Mouse (Mus musculus) adrenal gland, postnatal 25 days (tissue): ENCODE data around the gene Ldhc. TPM values are rescaled to one million over a fixed set of nuclear protein-coding genes. Genes with fewer than 3 reads are reported as not detected.
"Not testable (repeated sequence)": the region's sequence is repeated elsewhere in the genome, so short reads cannot be mapped to it uniquely, and the experiment has no call there.

Experiments
- DNase-seq: peaks from one replicate; pipeline ENCODE4 v3.0.0; 2021; ENCODE audit warnings: mixed read lengths
- total RNA-seq: library from RNA; stranded (reverse); gene quantifications from 2 replicates; pipeline ENCODE4 v1.2.3, GENCODE M21; 2021

Gene Ldhc
- total RNA-seq, 1 experiment from 2014 or later: not detected

- DNase-seq: no peak
Measured at GRCm38 (mm10) chr7:46842278-46842677, 18.7 kb upstream of the Ldhc start.

GRCm38 (mm10) chr7:46843576-46843975, 17.4 kb upstream of the Ldhc start:
- no peak for DNase-seq

- DNase-seq: peak; percentile 98
Measured at GRCm38 (mm10) chr7:46845211-46845977, 15.6 kb upstream of the Ldhc start.

- DNase-seq: no peak
Measured at GRCm38 (mm10) chr7:46845978-46846485, 15.0 kb upstream of the Ldhc start.

- peak; percentile 52 for DNase-seq
Measured at GRCm38 (mm10) chr7:46846486-46847244, 14.3 kb upstream of the Ldhc start.

GRCm38 (mm10) chr7:46849287-46849686, 11.7 kb upstream of the Ldhc start:
- DNase-seq: peak; percentile 18

GRCm38 (mm10) chr7:46851026-46851425, 10.0 kb upstream of the Ldhc start:
- DNase-seq: no peak

GRCm38 (mm10) chr7:46852666-46853065, 8.3 kb upstream of the Ldhc start:
- DNase-seq: no peak

GRCm38 (mm10) chr7:46853365-46853764, 7.6 kb upstream of the Ldhc start:
- DNase-seq: no peak

- DNase-seq: no peak
Measured at GRCm38 (mm10) chr7:46855866-46856560, 5.0 kb upstream of the Ldhc start.

- no peak for DNase-seq
Measured at GRCm38 (mm10) chr7:46857436-46857835, 3.6 kb upstream of the Ldhc start.

GRCm38 (mm10) chr7:46859031-46859430, 2.0 kb upstream of the Ldhc start:
- DNase-seq: no peak

- DNase-seq: no peak
Measured at GRCm38 (mm10) chr7:46871988-46872387, 11.0 kb downstream of the Ldhc start.

GRCm38 (mm10) chr7:46876841-46877240, 15.8 kb downstream of the Ldhc start:
- no peak for DNase-seq

GRCm38 (mm10) chr7:46877255-46877654, 16.3 kb downstream of the Ldhc start:
- DNase-seq: no peak

- DNase-seq: peak; percentile 12
Measured at GRCm38 (mm10) chr7:46879851-46880250, 18.8 kb downstream of the Ldhc start.

GRCm38 (mm10) chr7:46880992-46881391, 20.0 kb downstream of the Ldhc start:
- no peak for DNase-seq

- not testable (repeated sequence) for DNase-seq
Measured at GRCm38 (mm10) chr7:46881941-46882340, 20.9 kb downstream of the Ldhc start.

GRCm38 (mm10) chr7:46883304-46883703, 22.3 kb downstream of the Ldhc start:
- DNase-seq: no peak

- no peak for DNase-seq
Measured at GRCm38 (mm10) chr7:46895511-46895910, 34.5 kb downstream of the Ldhc start.

- DNase-seq: no peak
Measured at GRCm38 (mm10) chr7:46899343-46899742, 38.3 kb downstream of the Ldhc start.

GRCm38 (mm10) chr7:46911250-46911649, 50.2 kb downstream of the Ldhc start:
- DNase-seq: no peak

- DNase-seq: no peak
Measured at GRCm38 (mm10) chr7:46916376-46916775, 55.4 kb downstream of the Ldhc start.
